Comparison of ENCODE assay signal across 18 mouse cellular contexts in the genomic region with DNA sequence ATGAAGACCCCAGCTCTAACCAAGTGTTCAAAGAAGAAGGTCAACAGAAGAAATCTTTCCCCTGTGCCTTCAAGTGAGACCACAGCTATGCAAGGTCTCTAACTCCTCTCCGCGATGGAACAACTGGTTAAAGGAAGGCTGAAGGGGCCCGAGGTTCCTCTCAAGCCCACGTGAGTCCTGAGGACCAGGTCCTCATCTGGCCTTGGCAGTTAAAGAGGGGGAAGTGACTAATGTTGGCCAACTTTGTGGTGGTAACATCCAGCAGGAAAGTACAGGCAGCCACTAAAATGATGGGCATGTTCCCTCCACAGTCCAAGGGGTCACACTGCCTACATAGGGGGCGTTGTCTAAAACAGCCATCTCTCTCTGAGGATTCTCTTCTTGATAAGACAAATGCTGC.
"Had no signal": no experiment of that assay in that cellular context is flagged by ENCODE, and none has a peak within 500 bp of the region (broad histone marks: within the 10 kb centered on the region; RNA-seq: fewer than 3 reads in every experiment).

No protein-coding gene starts in this region.

- DNase-seq: kidney, adult 11 months; kidney, adult 9 months; kidney, postnatal 36 days; layer of hippocampus, adult 9-11 months; layer of hippocampus, postnatal 36 days; lung, postnatal 14 days; retina, postnatal 1 day; right cerebral cortex, postnatal 4 days; spleen, adult 18-20 months; thymus, adult 18-20 months; thymus, postnatal 25 days had no signal

- ATAC-seq: midbrain, embryonic 16.5 days had no signal

- H3K4me3 ChIP-seq: limb, embryonic 12.5 days; lung, embryonic 15.5 days; megakaryocyte, embryonic 14.5 days; myocyte; neural tube, embryonic 12.5 days had no signal

- H3K27ac ChIP-seq: kidney, postnatal 0 days; limb, embryonic 12.5 days; lung, embryonic 15.5 days; neural tube, embryonic 12.5 days had no signal

- H3K4me1 ChIP-seq: limb, embryonic 12.5 days; neural tube, embryonic 12.5 days had no signal
